Mouse (Mus musculus) testis, adult 2 months (tissue): ENCODE measurements around the gene Icos.

Experiments used
- CTCF ChIP-seq: fragments of 200-500 bp; IDR thresholded peaks from 2 replicates; pipeline ENCODE4 v1.5.1; 2012; ENCODE audit warnings: low read depth, mild to moderate bottlenecking, inconsistent platforms, low read length, moderate library complexity; ENCODE audit not compliant: control insufficient read depth, insufficient read depth, insufficient replicate concordance
- POLR2A ChIP-seq: fragments of 200-500 bp; IDR thresholded peaks from 2 replicates; pipeline ENCODE4 v1.6.1; 2012; ENCODE audit warnings: low read depth, mild to moderate bottlenecking, inconsistent platforms, low read length, moderate library complexity; ENCODE audit not compliant: control insufficient read depth

DNA sequence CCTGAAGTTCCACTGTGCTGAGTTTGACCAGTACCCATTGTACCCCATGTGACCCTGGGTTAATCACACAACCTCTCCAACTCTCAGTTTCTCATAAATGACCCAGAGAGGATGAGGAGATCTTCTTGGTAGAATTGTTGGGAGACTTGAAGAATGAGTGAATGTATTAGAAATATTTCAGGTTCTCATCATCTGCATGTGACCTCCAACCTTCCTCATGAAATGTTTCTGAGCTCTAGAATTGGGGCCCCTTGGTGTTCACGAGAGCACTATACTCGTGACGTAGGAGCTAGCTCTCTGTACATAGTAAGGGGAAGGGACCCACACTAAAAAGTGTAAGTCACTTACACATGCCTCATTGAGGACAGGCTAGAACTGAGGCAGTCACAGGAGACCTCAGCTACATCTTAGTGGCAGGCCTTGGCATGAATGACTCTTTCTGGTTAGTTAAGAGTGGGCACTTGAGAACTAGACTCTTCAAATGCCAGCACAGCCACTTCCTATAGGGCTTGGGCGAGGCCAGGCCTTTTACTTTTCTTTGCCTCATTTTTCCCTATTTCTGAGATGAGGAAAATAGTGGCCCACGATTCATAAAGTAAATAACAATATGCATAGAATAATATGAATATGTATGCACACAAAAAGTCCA is 2.0 kb upstream of the Icos start:
- no peak for TF ChIP-seq CTCF
- no peak for TF ChIP-seq POLR2A
